Mouse (Mus musculus): ENCODE measurements around the gene Snca. TPM values are rescaled to one million over a fixed set of nuclear protein-coding genes. Genes with fewer than 3 reads are reported as not detected.

Snca gene
- 1.3 and 5.0 TPM in 2 replicates for total RNA-seq (2015)
- 0.55 and 2.0 TPM in 2 replicates for total RNA-seq (2017)

GRCm38 (mm10) chr6:60829282-60829891 is at the start of gene Snca:
Snca (minus strand) TSS chr6:60829855.
- ATAC-seq (ENCODE audit: poor library complexity, severe bottlenecking) = no peak

GRCm38 (mm10) chr6:60870126-60870525 is 40.5 kb upstream of the Snca start:
- no peak for ATAC-seq (ENCODE audit: poor library complexity, severe bottlenecking)

- ATAC-seq (ENCODE audit: poor library complexity, severe bottlenecking) = no peak
Observed at GRCm38 (mm10) chr6:60856599-60856998, 26.9 kb upstream of the Snca start.

- ATAC-seq (ENCODE audit: poor library complexity, severe bottlenecking) = no peak
Observed at GRCm38 (mm10) chr6:60851690-60852089, 22.0 kb upstream of the Snca start.

- ATAC-seq (ENCODE audit: poor library complexity, severe bottlenecking) = peak; percentile 59
Observed at GRCm38 (mm10) chr6:60828429-60829264, 1.0 kb downstream of the Snca start.

GRCm38 (mm10) chr6:60828047-60828428 is 1.6 kb downstream of the Snca start:
- ATAC-seq (ENCODE audit: poor library complexity, severe bottlenecking) = peak; percentile 63

- no peak for ATAC-seq (ENCODE audit: poor library complexity, severe bottlenecking)
Observed at GRCm38 (mm10) chr6:60827290-60827689, 2.4 kb downstream of the Snca start.

GRCm38 (mm10) chr6:60819272-60819671 is 10.4 kb downstream of the Snca start:
- ATAC-seq (ENCODE audit: poor library complexity, severe bottlenecking) = no peak

- ATAC-seq (ENCODE audit: poor library complexity, severe bottlenecking) = no peak
Observed at GRCm38 (mm10) chr6:60813516-60813915, 16.1 kb downstream of the Snca start.

- no peak for ATAC-seq (ENCODE audit: poor library complexity, severe bottlenecking)
Observed at GRCm38 (mm10) chr6:60798266-60798665, 31.4 kb downstream of the Snca start.

GRCm38 (mm10) chr6:60793659-60794365 is 35.8 kb downstream of the Snca start:
- ATAC-seq (ENCODE audit: poor library complexity, severe bottlenecking) = no peak

GRCm38 (mm10) chr6:60786955-60787354 is 42.7 kb downstream of the Snca start:
- ATAC-seq (ENCODE audit: poor library complexity, severe bottlenecking) = no peak

GRCm38 (mm10) chr6:60771899-60772298 is 57.8 kb downstream of the Snca start:
- no peak for ATAC-seq (ENCODE audit: poor library complexity, severe bottlenecking)

- no peak for ATAC-seq (ENCODE audit: poor library complexity, severe bottlenecking)
Observed at GRCm38 (mm10) chr6:60765696-60766095, 64.0 kb downstream of the Snca start.

GRCm38 (mm10) chr6:60762864-60763263 is 66.8 kb downstream of the Snca start:
- ATAC-seq (ENCODE audit: poor library complexity, severe bottlenecking) = no peak

GRCm38 (mm10) chr6:60761710-60762109 is 67.9 kb downstream of the Snca start:
- no peak for ATAC-seq (ENCODE audit: poor library complexity, severe bottlenecking)

- ATAC-seq (ENCODE audit: poor library complexity, severe bottlenecking) = no peak
Observed at GRCm38 (mm10) chr6:60754975-60755374, 74.7 kb downstream of the Snca start.

GRCm38 (mm10) chr6:60745965-60746364 is 83.7 kb downstream of the Snca start:
- no peak for ATAC-seq (ENCODE audit: poor library complexity, severe bottlenecking)

- no peak for ATAC-seq (ENCODE audit: poor library complexity, severe bottlenecking)
Observed at GRCm38 (mm10) chr6:60741427-60742071, 88.1 kb downstream of the Snca start.

- no peak for ATAC-seq (ENCODE audit: poor library complexity, severe bottlenecking)
Observed at GRCm38 (mm10) chr6:60739776-60740175, 89.9 kb downstream of the Snca start.

GRCm38 (mm10) chr6:60731164-60731563 is 98.5 kb downstream of the Snca start:
- ATAC-seq (ENCODE audit: poor library complexity, severe bottlenecking) = no peak

All from megakaryocyte, adult 5-6 weeks (primary cell).